Mouse (Mus musculus): ENCODE data around the gene Chit1. TPM values are rescaled to one million over a fixed set of nuclear protein-coding genes. Genes with fewer than 3 reads are reported as not detected.

Chit1 gene
- total RNA-seq, 1 experiment from 2014 or later = 0.35 TPM

- ATAC-seq (ENCODE audit: extremely low read depth, insufficient number of reproducible peaks, low FRiP score, poor library complexity, severe bottlenecking) = no peak
Observed at GRCm38 (mm10) chr1:134114730-134115129, 3.7 kb downstream of the Chit1 start.

- ATAC-seq (ENCODE audit: extremely low read depth, insufficient number of reproducible peaks, low FRiP score, poor library complexity, severe bottlenecking) = no peak
Observed at GRCm38 (mm10) chr1:134115424-134115823, 4.4 kb downstream of the Chit1 start.

- no peak for ATAC-seq (ENCODE audit: extremely low read depth, insufficient number of reproducible peaks, low FRiP score, poor library complexity, severe bottlenecking)
Observed at GRCm38 (mm10) chr1:134117110-134117509, 6.1 kb downstream of the Chit1 start.

- peak; percentile 81 for ATAC-seq (ENCODE audit: extremely low read depth, insufficient number of reproducible peaks, low FRiP score, poor library complexity, severe bottlenecking)
Observed at GRCm38 (mm10) chr1:134120179-134120578, 9.1 kb downstream of the Chit1 start.

GRCm38 (mm10) chr1:134122195-134122594 lies 11.2 kb downstream of the Chit1 start:
- peak; percentile 56; the same call in 1 of the 2 replicates for ATAC-seq (ENCODE audit: extremely low read depth, insufficient number of reproducible peaks, low FRiP score, poor library complexity, severe bottlenecking)

GRCm38 (mm10) chr1:134133316-134133715 lies 22.3 kb downstream of the Chit1 start:
- ATAC-seq (ENCODE audit: extremely low read depth, insufficient number of reproducible peaks, low FRiP score, poor library complexity, severe bottlenecking) = no peak

- no peak for ATAC-seq (ENCODE audit: extremely low read depth, insufficient number of reproducible peaks, low FRiP score, poor library complexity, severe bottlenecking)
Observed at GRCm38 (mm10) chr1:134136351-134136750, 25.3 kb downstream of the Chit1 start.

- ATAC-seq (ENCODE audit: extremely low read depth, insufficient number of reproducible peaks, low FRiP score, poor library complexity, severe bottlenecking) = no peak
Observed at GRCm38 (mm10) chr1:134138424-134138823, 27.4 kb downstream of the Chit1 start.

- ATAC-seq (ENCODE audit: extremely low read depth, insufficient number of reproducible peaks, low FRiP score, poor library complexity, severe bottlenecking) = no peak
Observed at GRCm38 (mm10) chr1:134142363-134142794, 31.3 kb downstream of the Chit1 start.

GRCm38 (mm10) chr1:134146066-134146465 lies 35.0 kb downstream of the Chit1 start:
- ATAC-seq (ENCODE audit: extremely low read depth, insufficient number of reproducible peaks, low FRiP score, poor library complexity, severe bottlenecking) = no peak

- ATAC-seq (ENCODE audit: extremely low read depth, insufficient number of reproducible peaks, low FRiP score, poor library complexity, severe bottlenecking) = no peak
Observed at GRCm38 (mm10) chr1:134150076-134150475, 39.0 kb downstream of the Chit1 start.

- ATAC-seq (ENCODE audit: extremely low read depth, insufficient number of reproducible peaks, low FRiP score, poor library complexity, severe bottlenecking) = no peak
Observed at GRCm38 (mm10) chr1:134150745-134151144, 39.7 kb downstream of the Chit1 start.

- ATAC-seq (ENCODE audit: extremely low read depth, insufficient number of reproducible peaks, low FRiP score, poor library complexity, severe bottlenecking) = peak; percentile 78
Observed at GRCm38 (mm10) chr1:134151655-134152412, 40.8 kb downstream of the Chit1 start.

GRCm38 (mm10) chr1:134152626-134153590 lies 41.9 kb downstream of the Chit1 start:
- ATAC-seq (ENCODE audit: extremely low read depth, insufficient number of reproducible peaks, low FRiP score, poor library complexity, severe bottlenecking) = no peak

GRCm38 (mm10) chr1:134154121-134154520 lies 43.1 kb downstream of the Chit1 start:
- no peak; the same call in 1 of the 2 replicates for ATAC-seq (ENCODE audit: extremely low read depth, insufficient number of reproducible peaks, low FRiP score, poor library complexity, severe bottlenecking)

GRCm38 (mm10) chr1:134154655-134155054 lies 43.6 kb downstream of the Chit1 start:
- no peak for ATAC-seq (ENCODE audit: extremely low read depth, insufficient number of reproducible peaks, low FRiP score, poor library complexity, severe bottlenecking)

GRCm38 (mm10) chr1:134160404-134160803 lies 49.4 kb downstream of the Chit1 start:
- no peak for ATAC-seq (ENCODE audit: extremely low read depth, insufficient number of reproducible peaks, low FRiP score, poor library complexity, severe bottlenecking)

GRCm38 (mm10) chr1:134161399-134161798 lies 50.4 kb downstream of the Chit1 start:
- ATAC-seq (ENCODE audit: extremely low read depth, insufficient number of reproducible peaks, low FRiP score, poor library complexity, severe bottlenecking) = no peak

GRCm38 (mm10) chr1:134162510-134163225 lies 51.6 kb downstream of the Chit1 start:
- no peak for ATAC-seq (ENCODE audit: extremely low read depth, insufficient number of reproducible peaks, low FRiP score, poor library complexity, severe bottlenecking)

Data from neutrophil, adult 5-6 weeks (primary cell).